Mouse (Mus musculus): ENCODE results near the gene Def8. TPM values are rescaled to one million over a fixed set of nuclear protein-coding genes. Genes with fewer than 3 reads are reported as not detected.

Gene Def8
- total and polyA plus RNA-seq, 3 experiments = 48.1 to 63.4 (median 56.4) TPM

DNA sequence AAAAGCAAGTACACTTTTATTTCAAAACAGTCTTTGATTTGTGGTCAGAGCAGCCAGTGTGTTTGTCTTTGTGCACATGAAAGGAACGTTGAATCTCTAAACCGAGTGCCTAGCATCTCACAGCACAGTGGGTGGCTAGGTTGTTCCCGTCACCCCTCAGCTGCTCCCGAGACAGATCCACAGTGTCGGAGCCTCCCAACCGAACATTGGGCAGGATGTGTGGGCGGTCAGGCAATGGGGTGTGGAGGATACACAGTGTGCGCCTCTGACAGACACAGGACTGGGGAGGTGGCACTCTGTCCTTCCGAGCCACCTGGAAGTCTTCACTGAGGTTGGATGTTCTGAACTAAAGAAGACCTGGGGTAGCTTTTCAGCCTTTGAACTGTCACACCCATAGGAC lies 82.4 kb downstream of the Def8 start:
- H3K4me3 ChIP-seq = no peak overlapping the region
- no peak for DNase-seq
- H3K4me1 ChIP-seq (ENCODE audit: control insufficient read depth, insufficient read depth, low read length) = no peaks in the 10 kb centered on the region
- intact Hi-C loops (cut with DNase I) = no loop called here
- no peak for TF ChIP-seq POLR2A (IDR thresholded peaks at IDR 0.05; ENCODE audit: insufficient read depth, low read depth, low read length)
- no peak for TF ChIP-seq CTCF (IDR thresholded peaks at IDR 0.05)
- TF ChIP-seq EP300 (IDR thresholded peaks at IDR 0.05; ENCODE audit: insufficient read depth, low read depth, low read length) = no peak
- H3K27me3 ChIP-seq (ENCODE audit: control insufficient read depth, insufficient read depth, low read length) = no peaks in the 10 kb centered on the region
- H3K36me3 ChIP-seq (ENCODE audit: control insufficient read depth, insufficient read depth, low read length) = no peaks in the 10 kb centered on the region
- H3K79me2 ChIP-seq (replicated peaks; ENCODE audit: control insufficient read depth, insufficient read depth, low read length) = no peaks in the 10 kb centered on the region
- WGBS = 82% methylated on average over 9 of the region's 9 CpGs
- no peak overlapping the region for H3K9ac ChIP-seq (ENCODE audit: low read depth, low read length)
- H3K27ac ChIP-seq = no peak overlapping the region

DNA sequence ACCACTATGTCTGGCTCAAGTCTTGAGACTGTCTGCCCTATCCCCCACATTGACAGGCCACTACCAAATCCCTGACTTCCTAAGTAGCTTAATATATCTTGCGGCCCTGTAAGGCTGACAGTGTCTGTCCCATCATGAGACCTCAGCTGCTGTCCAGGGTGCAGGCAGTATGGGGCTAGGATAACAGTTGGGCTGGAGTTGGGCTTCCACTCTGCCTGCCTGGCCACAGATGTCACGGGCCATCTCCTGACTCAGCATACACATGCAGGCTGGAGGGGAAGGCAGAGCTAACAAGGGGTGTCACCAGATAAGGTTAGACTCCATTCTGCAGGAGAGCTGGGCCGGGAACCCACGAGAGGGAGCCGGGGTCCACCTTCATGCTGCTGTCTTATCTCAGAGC lies 83.8 kb downstream of the Def8 start:
- Histone ChIP-seq H3K27ac (no peak overlapping the region), H3K79me2 (replicated peaks; ENCODE audit: control insufficient read depth, insufficient read depth, low read length) (no peaks in the 10 kb centered on the region), H3K9ac (ENCODE audit: low read depth, low read length) (no peak overlapping the region), H3K36me3 (ENCODE audit: control insufficient read depth, insufficient read depth, low read length) (no peaks in the 10 kb centered on the region), H3K4me3 (no peak overlapping the region), H3K4me1 (ENCODE audit: control insufficient read depth, insufficient read depth, low read length) (no peaks in the 10 kb centered on the region), H3K27me3 (ENCODE audit: control insufficient read depth, insufficient read depth, low read length) (no peaks in the 10 kb centered on the region)
- no peak for DNase-seq
- WGBS = 97% methylated on average over 5 of the region's 5 CpGs
- intact Hi-C loops (cut with DNase I) = no loop called here
- TF ChIP-seq CTCF (IDR thresholded peaks at IDR 0.05) (no peak), EP300 (IDR thresholded peaks at IDR 0.05; ENCODE audit: insufficient read depth, low read depth, low read length) (no peak), POLR2A (IDR thresholded peaks at IDR 0.05; ENCODE audit: insufficient read depth, low read depth, low read length) (no peak)

DNA sequence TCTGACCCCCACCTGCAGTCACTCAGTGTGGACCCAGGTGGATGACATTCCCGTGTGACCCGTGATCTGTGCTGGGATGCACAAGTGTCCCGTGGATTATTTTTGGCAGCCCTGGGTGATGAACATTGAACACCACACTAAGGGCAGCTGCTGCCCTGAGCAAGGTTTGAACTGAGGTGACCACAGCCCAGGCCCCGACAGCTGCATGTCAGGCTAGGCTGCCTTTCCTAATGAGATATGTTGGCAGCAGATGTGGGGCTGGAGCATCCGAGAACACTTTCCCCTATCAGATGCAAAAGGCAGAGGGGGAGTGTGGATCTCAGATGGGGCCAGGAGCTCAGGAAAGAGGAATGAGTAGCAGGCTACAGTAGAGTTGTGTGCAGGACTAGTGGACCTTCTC lies 87.5 kb downstream of the Def8 start:
- no peak for TF ChIP-seq EP300 (IDR thresholded peaks at IDR 0.05; ENCODE audit: insufficient read depth, low read depth, low read length)
- H3K79me2 ChIP-seq (replicated peaks; ENCODE audit: control insufficient read depth, insufficient read depth, low read length) = no peaks in the 10 kb centered on the region
- DNase-seq = no peak
- H3K9ac ChIP-seq (ENCODE audit: low read depth, low read length) = no peak overlapping the region
- intact Hi-C loops (cut with DNase I) = no loop called here
- 59% methylated on average over 5 of the region's 5 CpGs for WGBS
- H3K4me3 ChIP-seq = no peak overlapping the region
- H3K4me1 ChIP-seq (ENCODE audit: control insufficient read depth, insufficient read depth, low read length) = no peaks in the 10 kb centered on the region
- no peaks in the 10 kb centered on the region for H3K36me3 ChIP-seq (ENCODE audit: control insufficient read depth, insufficient read depth, low read length)
- H3K27ac ChIP-seq = no peak overlapping the region
- peaks cover 8% of the 10 kb centered on the region for H3K27me3 ChIP-seq (ENCODE audit: control insufficient read depth, insufficient read depth, low read length)

Other genes with a start within 250 kb of the Def8 start
- gene Dpep1, start 237.3 kb upstream of the Def8 start, total RNA-seq (2021) = 10 to 100 TPM; 35.4 to 55.0 TPM
- gene Dpep1, start 237.3 kb upstream of the Def8 start, polyA plus RNA-seq (2012; rRNA removed) = 80.1 and 103 TPM in 2 replicates
- 10 to 100 TPM; 56.3 to 58.3 TPM for gene Chmp1a, start 210.8 kb upstream of the Def8 start, total RNA-seq (2021)
- gene Chmp1a, start 210.8 kb upstream of the Def8 start, polyA plus RNA-seq (2012; rRNA removed) = 63.9 and 81.4 TPM in 2 replicates
- gene Spata33, start 210.7 kb upstream of the Def8 start, total RNA-seq (2021) = 10 to 100 TPM; 25.6 to 29.4 TPM
- gene Spata33, start 210.7 kb upstream of the Def8 start, polyA plus RNA-seq (2012; rRNA removed) = 16.2 and 16.4 TPM in 2 replicates
- gene Cdk10, start 198.7 kb upstream of the Def8 start, total RNA-seq (2021) = 10 to 100 TPM; 18.4 to 22.9 TPM
- 32.4 and 37.0 TPM in 2 replicates for gene Cdk10, start 198.7 kb upstream of the Def8 start, polyA plus RNA-seq (2012; rRNA removed)
- 1 to 10 TPM; 6.0 to 7.5 TPM for gene Spata2l, start 187.3 kb upstream of the Def8 start, total RNA-seq (2021)
- 6.7 and 7.0 TPM in 2 replicates for gene Spata2l, start 187.3 kb upstream of the Def8 start, polyA plus RNA-seq (2012; rRNA removed)
- 10 to 100 TPM in 1 of 2 experiments, 1 to 10 TPM in 1; 9.3 to 11.2 TPM for gene Zfp276, start 169.3 kb upstream of the Def8 start, total RNA-seq (2021)
- 16.1 and 20.5 TPM in 2 replicates for gene Zfp276, start 169.3 kb upstream of the Def8 start, polyA plus RNA-seq (2012; rRNA removed)
- 10 to 100 TPM; 22.6 to 34.3 TPM for gene Vps9d1, start 169.2 kb upstream of the Def8 start, total RNA-seq (2021)
- 44.0 and 52.1 TPM in 2 replicates for gene Vps9d1, start 169.2 kb upstream of the Def8 start, polyA plus RNA-seq (2012; rRNA removed)
- gene Fanca, start 105.0 kb upstream of the Def8 start, total RNA-seq (2021) = 1 to 10 TPM; 5.3 to 6.2 TPM
- gene Fanca, start 105.0 kb upstream of the Def8 start, polyA plus RNA-seq (2012; rRNA removed) = 3.9 and 4.6 TPM in 2 replicates
- gene Spire2, start 90.8 kb upstream of the Def8 start, total RNA-seq (2021) = under 1 TPM; 0.11 to 0.26 TPM
- 0.29 and 0.53 TPM in 2 replicates for gene Spire2, start 90.8 kb upstream of the Def8 start, polyA plus RNA-seq (2012; rRNA removed)
- gene Tcf25, start 49.8 kb upstream of the Def8 start, total RNA-seq (2021) = 100 to 1,000 TPM; 125 to 134 TPM
- 137 and 147 TPM in 2 replicates for gene Tcf25, start 49.8 kb upstream of the Def8 start, polyA plus RNA-seq (2012; rRNA removed)
- gene Mc1r, start 16.4 kb upstream of the Def8 start, total RNA-seq (2021) = not detected
- not detected in 2 replicates for gene Mc1r, start 16.4 kb upstream of the Def8 start, polyA plus RNA-seq (2012; rRNA removed)
- under 1 TPM in 1 of 2 experiments, not detected in 1; 0.59 TPM for gene Tubb3, start 12.1 kb upstream of the Def8 start, total RNA-seq (2021)
- 4.6 and 6.2 TPM in 2 replicates for gene Tubb3, start 12.1 kb upstream of the Def8 start, polyA plus RNA-seq (2012; rRNA removed)
- gene Afg3l1, start 54.4 kb downstream of the Def8 start, total RNA-seq (2021) = 10 to 100 TPM; 60.1 to 65.1 TPM
- gene Afg3l1, start 54.4 kb downstream of the Def8 start, polyA plus RNA-seq (2012; rRNA removed) = 22.6 and 39.2 TPM in 2 replicates
- not detected for gene Dbndd1, start 91.9 kb downstream of the Def8 start, total RNA-seq (2021)
- 0.27 TPM in 1 of 2 replicates, not detected in the other for gene Dbndd1, start 91.9 kb downstream of the Def8 start, polyA plus RNA-seq (2012; rRNA removed)
- 1 to 10 TPM; 3.6 to 4.6 TPM for gene Gas8, start 95.3 kb downstream of the Def8 start, total RNA-seq (2021)
- gene Gas8, start 95.3 kb downstream of the Def8 start, polyA plus RNA-seq (2012; rRNA removed) = 3.1 and 4.0 TPM in 2 replicates
- gene Rhou, start 230.4 kb downstream of the Def8 start, total RNA-seq (2021) = 1 to 10 TPM; 5.5 to 5.8 TPM
- gene Rhou, start 230.4 kb downstream of the Def8 start, polyA plus RNA-seq (2012; rRNA removed) = 4.1 and 5.1 TPM in 2 replicates

All from heart, adult 2 months (tissue).